Comparison of ENCODE assay signal across 13 mouse cellular contexts in genomic region chr6:37658021-37658650, GRCm38 (mm10).
DNase-seq lines count a peak whose midpoint lies in the region; ATAC-seq and TF ChIP-seq lines count a peak whose summit lies in the region.
"Had no signal": no experiment of that assay in that cellular context is flagged by ENCODE, and none has a peak within 500 bp of the region (broad histone marks: within the 10 kb centered on the region; RNA-seq: fewer than 3 reads in every experiment).

No protein-coding gene starts in this region.

- H3K4me1 ChIP-seq in neural tube, embryonic 15.5 days: no peaks in the 10 kb centered on the region
- H3K4me1 ChIP-seq in neural tube, embryonic 12.5 days: no peaks in the 10 kb centered on the region; the same call in 1 of the 2 replicates
- H3K4me1 ChIP-seq in liver, postnatal 0 days (ENCODE audit: insufficient read depth): no peaks in the 10 kb centered on the region
- H3K4me1 ChIP-seq: embryonic facial prominence, embryonic 12.5 days; liver, embryonic 12.5 days had no signal

- no peak overlapping the region for H3K4me2 ChIP-seq in neural tube, embryonic 15.5 days
- H3K4me2 ChIP-seq in neural tube, embryonic 12.5 days (replicated peaks): no peak overlapping the region
- H3K4me2 ChIP-seq in liver, postnatal 0 days (ENCODE audit: low read depth, low read length): no peak overlapping the region
- H3K4me2 ChIP-seq: embryonic facial prominence, embryonic 12.5 days; liver, embryonic 12.5 days had no signal

- no peak overlapping the region for H3K27ac ChIP-seq in neural tube, embryonic 15.5 days (replicated peaks)
- no peak overlapping the region for H3K27ac ChIP-seq in neural tube, embryonic 12.5 days
- H3K27ac ChIP-seq in liver, postnatal 0 days (ENCODE audit: low read depth): no peak overlapping the region
- H3K27ac ChIP-seq: embryonic facial prominence, embryonic 12.5 days; liver, embryonic 12.5 days had no signal

- DNase-seq in heart, adult 9 months (ENCODE audit: low spot score in 2 of 2): peak; percentile 18 to 53
- no peak for DNase-seq in heart, postnatal 36 days
- peak; percentile 30 for DNase-seq in neural tube, embryonic 10.5 days (ENCODE audit: extremely low spot score, low spot score)
- DNase-seq in embryo, embryonic 11 days: peak; percentile 50
- no peak for DNase-seq in liver, postnatal 0 days
- DNase-seq in T-cell, adult 2 months (ENCODE audit: low spot score): no peak
- DNase-seq: gastrocnemius, postnatal 10 days; kidney, adult 18-20 months had no signal

- no peak for TF ChIP-seq EP300 in liver, postnatal 0 days (IDR thresholded peaks at IDR 0.05; ENCODE audit: low read depth)

- no peak for ATAC-seq in neural tube, embryonic 15.5 days (ENCODE audit: low FRiP score)
- ATAC-seq in neural tube, embryonic 12.5 days (ENCODE audit: low FRiP score, low read depth): 0 out of 2 replicates have a peak, but pooled peaks have one; percentile 25
- no peak for ATAC-seq in liver, postnatal 0 days
- ATAC-seq: liver, embryonic 12.5 days had no signal

- H3K4me3 ChIP-seq in neural tube, embryonic 15.5 days (replicated peaks): no peak overlapping the region
- no peak overlapping the region for H3K4me3 ChIP-seq in neural tube, embryonic 12.5 days
- no peak overlapping the region for H3K4me3 ChIP-seq in liver, postnatal 0 days (ENCODE audit: low read depth, low read length)
- H3K4me3 ChIP-seq: embryonic facial prominence, embryonic 12.5 days; liver, embryonic 12.5 days; megakaryocyte, embryonic 14.5 days had no signal

- WGBS in neural tube, embryonic 15.5 days: 14% methylated on average over 6 of the region's 6 CpGs
- WGBS in neural tube, embryonic 12.5 days: 21% methylated on average over 6 of the region's 6 CpGs
- WGBS in liver, postnatal 0 days (ENCODE audit: insufficient replicate concordance): 65% methylated on average over 6 of the region's 6 CpGs

- no peak for TF ChIP-seq CTCF in liver, postnatal 0 days (IDR thresholded peaks at IDR 0.05; ENCODE audit: low read depth)

- no peaks in the 10 kb centered on the region for H3K9me3 ChIP-seq in neural tube, embryonic 15.5 days (replicated peaks)
- H3K9me3 ChIP-seq in neural tube, embryonic 12.5 days: no peaks in the 10 kb centered on the region
- H3K9me3 ChIP-seq in liver, postnatal 0 days (ENCODE audit: low read length): no peaks in the 10 kb centered on the region
- H3K9me3 ChIP-seq: embryonic facial prominence, embryonic 12.5 days; liver, embryonic 12.5 days; megakaryocyte, embryonic 14.5 days had no signal

- no peak overlapping the region for H3K9ac ChIP-seq in neural tube, embryonic 15.5 days (replicated peaks)
- no peak overlapping the region for H3K9ac ChIP-seq in neural tube, embryonic 12.5 days
- no peak overlapping the region for H3K9ac ChIP-seq in liver, postnatal 0 days (replicated peaks)
- H3K9ac ChIP-seq: embryonic facial prominence, embryonic 12.5 days; liver, embryonic 12.5 days had no signal

- H3K36me3 ChIP-seq in neural tube, embryonic 15.5 days: no peaks in the 10 kb centered on the region
- no peaks in the 10 kb centered on the region for H3K36me3 ChIP-seq in neural tube, embryonic 12.5 days
- H3K36me3 ChIP-seq in liver, postnatal 0 days (replicated peaks; ENCODE audit: insufficient read depth, low read length): no peaks in the 10 kb centered on the region
- H3K36me3 ChIP-seq: embryonic facial prominence, embryonic 12.5 days; liver, embryonic 12.5 days had no signal

- intact Hi-C loops in heart, postnatal 36 days (cut with DNase I): loop anchor here (5.0 kb wide), 1 partner anchor 56 kb away; no protein-coding TSS in a partner anchor

- H3K27me3 ChIP-seq in neural tube, embryonic 15.5 days (replicated peaks): no peaks in the 10 kb centered on the region
- H3K27me3 ChIP-seq in neural tube, embryonic 12.5 days (replicated peaks): no peaks in the 10 kb centered on the region
- H3K27me3 ChIP-seq in liver, postnatal 0 days (ENCODE audit: insufficient read depth, low read length): no peaks in the 10 kb centered on the region
- H3K27me3 ChIP-seq: embryonic facial prominence, embryonic 12.5 days; liver, embryonic 12.5 days had no signal

Comparison
In these comparisons a context has a peak if more than half of its experiments do, and no peak if none do; other contexts are left out.
1. DNase-seq: peak in heart, adult 9 months (2 of 2), neural tube, embryonic 10.5 days (single experiment) and embryo, embryonic 11 days (single experiment); none in heart, postnatal 36 days (0 of 2), liver, postnatal 0 days (single experiment) and T-cell, adult 2 months (single experiment).